Mouse (Mus musculus) cerebellum, adult 2 months (tissue): ENCODE measurements around the gene N6amt1.

ENCODE experiments used
- CTCF ChIP-seq: fragments of 200-500 bp; IDR thresholded peaks from 2 replicates; pipeline ENCODE4 v1.5.1; 2011; ENCODE audit warnings: low read depth, mild to moderate bottlenecking, control low read depth, low read length, moderate library complexity, borderline replicate concordance; ENCODE audit not compliant: insufficient read depth
- POLR2A ChIP-seq: fragments of 200-500 bp; IDR thresholded peaks from 2 replicates; pipeline ENCODE4 v1.6.1; 2011; ENCODE audit warnings: low read length, control low read depth, borderline replicate concordance; ENCODE audit not compliant: insufficient read depth

GRCm38 (mm10) chr16:87405001-87405400 lies 51.0 kb downstream of the N6amt1 start:
- no peak for TF ChIP-seq POLR2A
- no peak for TF ChIP-seq CTCF
